In genomic region chr8:110135515-110135914, GRCm38 (mm10) we compare ENCODE assay signal across 29 mouse cellular contexts. TPM values are rescaled to one million over a fixed set of nuclear protein-coding genes. Genes with fewer than 3 reads are reported as not detected.
DNase-seq lines count a peak whose midpoint lies in the region; ATAC-seq lines count a peak whose summit lies in the region.
"Had no signal": no experiment of that assay in that cellular context is flagged by ENCODE, and none has a peak within 500 bp of the region (broad histone marks: within the 10 kb centered on the region; RNA-seq: fewer than 3 reads in every experiment).

No protein-coding gene starts in this region.

- no peak overlapping the region for H3K27ac ChIP-seq in forebrain, embryonic 14.5 days (ENCODE audit: low read depth, low read length)
- no peak overlapping the region for H3K27ac ChIP-seq in forebrain, embryonic 10.5 days
- H3K27ac ChIP-seq: embryonic facial prominence, embryonic 15.5 days; heart, adult 2 months; heart, embryonic 15.5 days; hindbrain, embryonic 14.5 days had no signal

- H3K9me3 ChIP-seq in forebrain, embryonic 14.5 days (replicated peaks; ENCODE audit: control insufficient read depth, low read length): no peaks in the 10 kb centered on the region
- H3K9me3 ChIP-seq in forebrain, embryonic 10.5 days: no peaks in the 10 kb centered on the region
- H3K9me3 ChIP-seq: embryonic facial prominence, embryonic 15.5 days; heart, embryonic 15.5 days had no signal

- H3K36me3 ChIP-seq in forebrain, embryonic 14.5 days (ENCODE audit: control insufficient read depth, insufficient read depth, low read length): no peaks in the 10 kb centered on the region
- no peaks in the 10 kb centered on the region for H3K36me3 ChIP-seq in forebrain, embryonic 10.5 days (replicated peaks)
- H3K36me3 ChIP-seq: embryonic facial prominence, embryonic 15.5 days; heart, embryonic 15.5 days had no signal

- H3K4me2 ChIP-seq in forebrain, embryonic 14.5 days (ENCODE audit: low read length): no peak overlapping the region
- H3K4me2 ChIP-seq: embryonic facial prominence, embryonic 15.5 days; heart, embryonic 11.5 days; heart, embryonic 15.5 days; hindbrain, embryonic 14.5 days had no signal

- DNase-seq in forebrain, embryonic 14.5 days (ENCODE audit: low spot score): peak; percentile 49
- DNase-seq in forebrain, embryonic 10.5 days (ENCODE audit: extremely low spot score, low spot score): no peak
- DNase-seq in left cerebral cortex, postnatal 4 days: peak; percentile 43
- DNase-seq in left cerebral cortex, postnatal 10 days (ENCODE audit: extremely low spot score in 1 of 2, low spot score in 2 of 2): no peak
- DNase-seq in retina, postnatal 1 day: peak; percentile 7
- DNase-seq in retina, embryonic 14.5 days (ENCODE audit: low spot score): no peak
- DNase-seq in layer of hippocampus, postnatal 14 days (ENCODE audit: low spot score in 2 of 2): no peak
- DNase-seq: adrenal gland, postnatal 14 days; cerebellum, adult 18-20 months; cerebellum, adult 9-11 months; embryo, embryonic 11 days; heart, adult 2 months; heart, postnatal 14 days had no signal

- no peak overlapping the region for H3K9ac ChIP-seq in forebrain, embryonic 14.5 days (ENCODE audit: low read length)
- H3K9ac ChIP-seq: embryonic facial prominence, embryonic 15.5 days; heart, embryonic 15.5 days; hindbrain, embryonic 14.5 days had no signal

- H3K27me3 ChIP-seq in forebrain, embryonic 14.5 days (replicated peaks; ENCODE audit: control insufficient read depth, insufficient read depth, low read length): no peaks in the 10 kb centered on the region
- H3K27me3 ChIP-seq in forebrain, embryonic 10.5 days (ENCODE audit: poor library complexity, severe bottlenecking): no peaks in the 10 kb centered on the region
- H3K27me3 ChIP-seq: embryonic facial prominence, embryonic 15.5 days; heart, embryonic 15.5 days had no signal

- 52% methylated on average over 7 of the region's 7 CpGs for WGBS in forebrain, embryonic 14.5 days
- WGBS in forebrain, embryonic 10.5 days: 80% methylated on average over 7 of the region's 7 CpGs

- intact Hi-C loops in left cerebral cortex, postnatal 4 days (cut with DNase I): no loop called here
- intact Hi-C loops in left cerebral cortex, postnatal 10 days (cut with DNase I): no loop called here

- no peak for ATAC-seq in forebrain, embryonic 14.5 days
- ATAC-seq: forebrain, embryonic 16.5 days had no signal

- no peaks in the 10 kb centered on the region for H3K4me1 ChIP-seq in forebrain, embryonic 14.5 days (ENCODE audit: control insufficient read depth, insufficient read depth, low read length)
- no peaks in the 10 kb centered on the region for H3K4me1 ChIP-seq in forebrain, embryonic 10.5 days
- H3K4me1 ChIP-seq: embryonic facial prominence, embryonic 15.5 days; heart, embryonic 15.5 days had no signal

- H3K4me3 ChIP-seq in forebrain, embryonic 14.5 days (ENCODE audit: low read depth, low read length): no peak overlapping the region
- no peak overlapping the region for H3K4me3 ChIP-seq in forebrain, embryonic 10.5 days
- H3K4me3 ChIP-seq: embryonic facial prominence, embryonic 15.5 days; erythroblast, embryonic 14.5 days; heart, adult 2 months; heart, embryonic 15.5 days had no signal

RNA-seq across cellular contexts. Expression of gene Calb2, which starts 32.5 kb away (rescaled TPM):
- polyA plus RNA-seq in forebrain, embryonic 14.5 days (2014; fragmentation: Nextera tagmentation; extraction: Ambion mirVana): 93.2 and 128 TPM in 2 replicates
- 8.7 and 12.7 TPM in 2 replicates for polyA plus RNA-seq in forebrain, embryonic 10.5 days (2016; fragmentation: Nextera tagmentation; extraction: Ambion mirVana)
- total RNA-seq in left cerebral cortex, postnatal 4 days (2021): 10 to 100 TPM; 25.8 to 44.1 TPM
- 10 to 100 TPM; 59.2 to 70.7 TPM for total RNA-seq in left cerebral cortex, postnatal 10 days (2021)
- 100 to 1,000 TPM in 1 of 2 experiments, 10 to 100 TPM in 1; 95.2 to 112 TPM for total RNA-seq in layer of hippocampus, postnatal 14 days (2021)
- total RNA-seq: common myeloid progenitor, adult 5-6 weeks; gastrocnemius, adult 8-10 months; heart, adult 2 months; heart, postnatal 14 days; hematopoietic stem cell, adult 5-6 weeks had no signal
- polyA plus RNA-seq: C2C12; erythroblast, embryonic 14.5 days; gonadal fat pad, adult 2 months; heart, adult 2 months had no signal

RNA-seq across cellular contexts. Expression of gene Gm17720, which starts 33.0 kb away (rescaled TPM):
- polyA plus RNA-seq in forebrain, embryonic 14.5 days (2014; fragmentation: Nextera tagmentation; extraction: Ambion mirVana): not detected in 2 replicates
- not detected in 2 replicates for polyA plus RNA-seq in forebrain, embryonic 10.5 days (2016; fragmentation: Nextera tagmentation; extraction: Ambion mirVana)
- total RNA-seq in left cerebral cortex, postnatal 4 days (2021): not detected
- total RNA-seq in left cerebral cortex, postnatal 10 days (2021): not detected
- not detected for total RNA-seq in layer of hippocampus, postnatal 14 days (2021)
- total RNA-seq: adrenal gland, adult 18-20 months; adrenal gland, postnatal 14 days; common myeloid progenitor, adult 5-6 weeks; gastrocnemius, adult 8-10 months; heart, adult 2 months; heart, postnatal 14 days; hematopoietic stem cell, adult 5-6 weeks; MEL had no signal
- polyA plus RNA-seq: C2C12; embryonic facial prominence, embryonic 11.5 days; embryonic facial prominence, embryonic 15.5 days; erythroblast, embryonic 14.5 days; forebrain, embryonic 11.5 days; forebrain, embryonic 16.5 days; frontal cortex, adult 2 months; gonadal fat pad, adult 2 months; heart, adult 2 months; heart, embryonic 11.5 days; heart, embryonic 15.5 days; hindbrain, embryonic 14.5 days had no signal

RNA-seq across cellular contexts. Expression of gene Gm21964, which starts 34.5 kb away (rescaled TPM):
- not detected in 2 replicates for polyA plus RNA-seq in forebrain, embryonic 14.5 days (2014; fragmentation: Nextera tagmentation; extraction: Ambion mirVana)
- polyA plus RNA-seq in forebrain, embryonic 10.5 days (2016; fragmentation: Nextera tagmentation; extraction: Ambion mirVana): not detected in 2 replicates
- total RNA-seq in left cerebral cortex, postnatal 4 days (2021): not detected
- not detected for total RNA-seq in left cerebral cortex, postnatal 10 days (2021)
- not detected for total RNA-seq in layer of hippocampus, postnatal 14 days (2021)
- total RNA-seq: adrenal gland, adult 18-20 months; adrenal gland, postnatal 14 days; common myeloid progenitor, adult 5-6 weeks; gastrocnemius, adult 8-10 months; heart, adult 2 months; heart, postnatal 14 days; hematopoietic stem cell, adult 5-6 weeks; MEL had no signal
- polyA plus RNA-seq: C2C12; embryonic facial prominence, embryonic 11.5 days; embryonic facial prominence, embryonic 15.5 days; erythroblast, embryonic 14.5 days; forebrain, embryonic 11.5 days; forebrain, embryonic 16.5 days; frontal cortex, adult 2 months; gonadal fat pad, adult 2 months; heart, adult 2 months; heart, embryonic 11.5 days; heart, embryonic 15.5 days; hindbrain, embryonic 14.5 days had no signal

RNA-seq across cellular contexts. Expression of gene Zfp612, which starts 56.0 kb away (rescaled TPM):
- 16.4 and 17.4 TPM in 2 replicates for polyA plus RNA-seq in forebrain, embryonic 14.5 days (2014; fragmentation: Nextera tagmentation; extraction: Ambion mirVana)
- 9.8 and 10.7 TPM in 2 replicates for polyA plus RNA-seq in forebrain, embryonic 10.5 days (2016; fragmentation: Nextera tagmentation; extraction: Ambion mirVana)
- 10 to 100 TPM; 16.4 to 17.3 TPM for total RNA-seq in left cerebral cortex, postnatal 4 days (2021)
- total RNA-seq in left cerebral cortex, postnatal 10 days (2021): 10 to 100 TPM; 19.1 to 22.5 TPM
- 10 to 100 TPM; 22.4 to 24.6 TPM for total RNA-seq in layer of hippocampus, postnatal 14 days (2021)
- total RNA-seq: MEL had no signal
- polyA plus RNA-seq: C2C12; erythroblast, embryonic 14.5 days had no signal

Comparison
In these comparisons a context has a peak if more than half of its experiments do, and no peak if none do; other contexts are left out.
1. DNase-seq: peak in forebrain, embryonic 14.5 days (single experiment), left cerebral cortex, postnatal 4 days (single experiment) and retina, postnatal 1 day (single experiment); none in forebrain, embryonic 10.5 days (single experiment), left cerebral cortex, postnatal 10 days (0 of 2), retina, embryonic 14.5 days (single experiment) and layer of hippocampus, postnatal 14 days (0 of 2).